Mouse (Mus musculus) liver, embryonic 14.5 days (tissue): ENCODE measurements around the gene Polr3c.

Source experiments
- CTCF ChIP-seq: IDR thresholded peaks from 2 replicates; pipeline ENCODE4 v1.5.1; 2016; ENCODE audit warnings: antibody characterized with exemption, low read depth, control low read depth
- EP300 ChIP-seq: IDR thresholded peaks from 2 replicates; pipeline ENCODE4 v1.6.1; 2016; ENCODE audit warnings: antibody characterized with exemption, low read depth

- no peak for TF ChIP-seq CTCF
- TF ChIP-seq EP300, result no peak
These were observed 42.6 kb downstream of the Polr3c start for GRCm38 (mm10) chr3:96684822-96685156.
